Mouse (Mus musculus): Measurements from ENCODE around the gene Hoxd11.

Hoxd11 gene

DNA sequence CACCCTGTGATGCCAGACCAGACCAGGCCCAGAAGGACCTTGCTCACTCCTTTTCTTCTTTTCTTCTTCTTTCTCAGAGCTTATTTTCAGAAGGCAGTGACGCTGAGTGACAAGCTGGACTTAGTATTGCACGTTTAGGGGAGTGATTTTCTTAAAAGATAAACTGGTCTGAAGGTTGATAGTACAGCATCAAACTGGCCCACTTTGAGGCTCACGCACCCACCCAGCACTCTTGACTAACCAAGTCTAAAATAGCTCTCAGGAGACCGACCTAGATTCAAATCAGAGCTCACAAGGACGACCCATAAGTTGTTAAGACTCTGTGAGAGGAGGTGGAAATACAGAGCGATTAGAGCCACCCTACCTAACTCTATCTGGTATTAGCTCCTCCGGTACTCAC, 12.9 kb upstream of the Hoxd11 start:
- DNase-seq = no peak

DNA sequence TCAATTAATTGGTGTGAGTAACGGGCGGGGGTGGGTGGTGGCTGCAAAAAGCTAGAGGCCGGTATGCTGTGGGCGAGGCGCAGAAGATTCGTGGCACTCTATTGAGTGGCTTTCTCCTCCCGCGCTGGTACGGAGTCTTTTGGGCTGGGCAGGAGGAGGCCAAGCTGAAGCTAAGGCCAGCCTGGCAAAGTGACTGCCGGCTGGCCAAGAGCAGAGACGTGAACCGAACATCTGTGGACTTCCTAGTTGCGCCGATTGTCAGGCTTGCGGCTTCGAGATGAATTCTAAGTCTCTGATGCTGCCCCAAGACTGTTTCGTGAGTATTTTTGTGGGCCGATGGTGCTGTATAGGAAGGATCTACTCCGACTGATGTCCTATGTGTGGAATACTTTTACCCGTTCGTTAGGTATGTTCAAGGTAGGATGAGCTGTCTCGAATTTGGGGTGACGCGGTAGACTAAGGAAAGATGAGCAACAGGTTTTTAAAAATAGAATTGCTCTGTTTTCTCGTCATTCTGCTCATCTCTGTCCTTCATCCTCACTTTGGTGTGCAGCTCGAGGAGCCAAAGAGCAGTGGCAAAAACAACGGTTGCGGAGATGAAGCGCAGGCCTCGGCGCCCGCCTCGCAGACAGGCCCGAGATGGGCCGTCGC, 12.0 kb upstream of the Hoxd11 start:
- no peak for DNase-seq

GRCm38 (mm10) chr2:74667842-74668357, 11.5 kb upstream of the Hoxd11 start, which contains the start of gene Hoxd13:
Gene Hoxd13 (plus strand): TSS chr2:74668310.
- no peak for DNase-seq

GRCm38 (mm10) chr2:74668370-74669229, 10.8 kb upstream of the Hoxd11 start:
- DNase-seq = no peak

- DNase-seq = no peak
Measured at GRCm38 (mm10) chr2:74669230-74669578, 10.2 kb upstream of the Hoxd11 start.

- no peak for DNase-seq
Measured at GRCm38 (mm10) chr2:74669650-74670235, 9.6 kb upstream of the Hoxd11 start.

- DNase-seq = no peak
Measured at GRCm38 (mm10) chr2:74670632-74671188, 8.6 kb upstream of the Hoxd11 start.

- no peak for DNase-seq
Measured at GRCm38 (mm10) chr2:74671847-74672246, 7.5 kb upstream of the Hoxd11 start.

DNA sequence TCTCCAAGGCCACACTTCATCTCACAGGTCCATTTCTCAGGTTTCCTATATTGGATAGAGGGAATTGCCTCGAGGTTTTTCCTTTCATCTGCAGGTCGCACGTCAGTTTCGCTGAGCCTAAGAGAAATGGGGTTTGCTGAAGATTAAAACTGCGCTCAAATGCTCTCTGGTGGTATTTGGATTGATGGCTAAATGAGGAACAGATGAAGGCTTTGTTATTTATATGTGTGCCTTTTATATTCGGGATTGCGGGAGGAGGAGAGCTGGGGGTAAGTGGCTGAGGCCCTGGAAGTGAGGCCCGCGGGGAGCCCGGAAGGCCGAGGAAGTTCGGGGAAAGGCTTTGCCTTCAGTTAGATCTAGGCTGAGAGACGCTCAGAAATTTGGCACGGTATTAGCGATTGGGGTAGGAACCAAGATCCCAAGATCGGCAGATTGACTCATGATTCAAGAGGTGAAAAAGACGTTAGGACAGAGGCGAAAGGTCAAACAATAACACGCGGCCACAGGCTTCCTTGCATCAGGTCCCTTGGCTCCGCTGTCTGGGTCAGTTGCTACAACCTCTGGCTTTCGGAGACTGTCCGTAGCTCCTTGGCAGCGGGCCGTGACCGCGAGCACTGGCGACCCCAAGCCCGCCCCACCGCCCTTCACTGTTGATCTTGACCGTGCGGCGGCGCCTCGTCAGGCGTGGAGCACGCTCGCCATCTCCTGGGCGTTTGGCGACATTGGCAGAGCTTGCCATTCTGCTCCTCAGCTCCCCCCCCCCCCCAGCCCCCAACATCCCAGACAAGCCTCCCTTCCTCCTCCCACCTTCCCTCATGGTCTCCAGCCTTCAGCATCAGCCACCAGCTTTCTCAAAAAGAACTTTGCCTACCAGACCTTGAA, 6.6 kb upstream of the Hoxd11 start:
- DNase-seq = no peak

DNA sequence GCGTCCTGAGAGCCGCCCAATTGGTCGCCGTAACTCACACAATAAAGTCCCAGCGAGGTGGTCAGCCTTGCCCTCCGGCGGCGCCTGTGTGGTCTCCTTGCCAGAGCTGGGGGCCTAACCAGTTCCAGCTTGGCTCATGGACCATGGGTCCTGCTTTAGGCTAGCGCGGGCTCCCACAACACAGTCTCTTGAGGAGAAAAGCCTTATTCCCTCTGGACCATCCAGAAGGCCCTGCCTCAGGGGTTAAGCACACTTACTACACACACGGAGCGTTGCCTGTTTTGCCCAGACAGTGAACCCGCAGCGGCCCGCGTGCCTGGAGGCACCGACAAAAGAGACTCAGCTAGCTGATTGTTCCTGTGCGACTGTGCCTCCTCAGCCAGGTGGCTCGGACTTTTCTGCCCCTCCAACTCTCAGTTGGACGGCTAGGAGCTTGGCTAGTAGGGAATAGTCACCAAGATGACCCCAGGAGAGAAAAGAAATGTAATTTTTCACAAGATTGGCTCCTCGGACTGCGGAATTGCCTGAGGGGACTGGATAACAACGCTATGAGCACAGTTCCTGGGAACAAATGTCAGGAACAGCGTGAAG, 5.4 kb upstream of the Hoxd11 start:
- no peak for DNase-seq

DNA sequence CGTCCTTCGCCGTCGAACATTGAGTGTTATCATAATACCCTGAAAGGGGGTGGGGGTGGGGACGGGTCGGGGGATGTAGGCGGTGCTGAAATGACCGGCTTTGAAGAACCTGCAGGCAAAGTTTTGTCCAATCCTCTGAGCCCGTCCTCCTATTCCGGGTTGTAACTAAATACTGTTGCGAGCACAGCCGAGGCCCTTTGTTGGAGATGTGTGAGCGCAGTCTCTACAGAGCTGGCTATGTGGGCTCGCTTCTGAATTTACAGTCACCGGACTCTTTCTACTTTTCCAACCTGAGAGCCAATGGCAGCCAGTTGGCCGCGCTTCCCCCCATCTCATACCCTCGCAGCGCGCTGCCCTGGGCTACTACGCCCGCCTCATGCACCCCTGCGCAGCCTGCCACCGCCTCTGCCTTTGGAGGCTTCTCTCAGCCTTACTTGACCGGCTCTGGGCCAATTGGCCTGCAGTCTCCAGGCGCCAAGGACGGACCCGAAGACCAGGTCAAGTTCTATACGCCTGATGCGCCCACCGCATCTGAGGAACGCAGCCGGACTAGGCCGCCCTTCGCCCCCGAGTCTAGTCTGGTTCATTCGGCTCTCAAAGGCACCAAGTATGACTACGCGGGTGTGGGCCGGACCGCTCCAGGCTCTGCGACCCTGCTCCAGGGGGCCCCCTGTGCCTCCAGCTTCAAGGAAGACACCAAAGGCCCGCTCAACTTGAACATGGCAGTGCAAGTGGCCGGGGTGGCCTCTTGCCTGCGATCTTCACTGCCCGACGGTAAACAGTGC, 4.3 kb upstream of the Hoxd11 start, which contains the start of gene Hoxd12:
Gene Hoxd12, plus strand, starts transcription at position 133 of the 785 bp plus-strand sequence.
- DNase-seq = no peak

DNA sequence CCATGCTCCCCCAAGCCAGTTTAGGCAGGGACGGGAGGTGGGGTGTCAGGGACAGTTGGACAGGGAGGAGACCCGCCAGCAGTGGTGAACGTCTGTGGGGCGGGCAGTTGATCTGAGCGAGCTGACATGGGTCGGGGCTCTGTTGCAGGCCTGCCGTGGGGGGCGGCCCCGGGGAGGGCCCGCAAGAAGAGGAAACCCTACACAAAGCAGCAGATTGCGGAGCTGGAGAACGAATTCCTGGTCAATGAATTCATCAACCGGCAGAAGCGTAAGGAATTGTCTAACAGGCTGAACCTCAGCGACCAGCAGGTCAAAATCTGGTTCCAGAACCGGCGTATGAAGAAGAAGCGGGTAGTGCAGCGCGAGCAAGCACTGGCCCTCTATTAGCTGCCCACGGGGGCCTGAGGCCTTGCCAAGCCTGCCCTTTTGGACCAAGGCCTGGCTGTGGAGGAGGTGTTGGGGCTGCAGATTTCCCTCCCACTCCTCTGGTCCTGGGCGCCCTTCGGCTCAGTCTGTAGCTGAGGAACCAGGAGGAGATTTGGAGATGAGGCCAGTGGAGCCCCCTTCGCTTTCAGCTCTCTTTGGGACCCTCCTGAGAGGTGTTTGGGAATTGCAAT, 3.6 kb upstream of the Hoxd11 start:
- no peak for DNase-seq

GRCm38 (mm10) chr2:74676376-74677052, 2.8 kb upstream of the Hoxd11 start:
- no peak for DNase-seq

- DNase-seq = no peak
Measured at GRCm38 (mm10) chr2:74677106-74677505, 2.3 kb upstream of the Hoxd11 start.

GRCm38 (mm10) chr2:74679596-74679971, 227 bp downstream of the Hoxd11 start:
- no peak for DNase-seq

DNA sequence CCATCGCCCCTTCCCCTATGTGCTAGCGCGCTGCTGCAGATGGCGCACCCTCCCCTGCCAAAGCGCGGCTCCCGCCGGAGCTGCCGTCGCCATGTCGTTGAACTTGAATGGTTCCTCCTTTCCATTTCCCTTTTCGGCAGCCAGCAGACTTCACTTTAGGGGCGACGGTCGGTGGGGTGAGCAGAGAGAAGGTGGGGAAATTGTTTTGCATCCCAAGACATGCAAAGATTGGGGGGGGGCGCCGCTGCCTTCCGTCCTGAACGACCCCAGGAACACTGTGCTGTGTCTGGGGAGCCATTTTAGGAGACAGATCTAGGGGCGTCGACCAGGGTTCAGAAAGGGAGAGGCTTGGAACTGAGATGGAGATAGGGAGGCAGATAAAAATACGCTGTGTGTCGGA, 623 bp downstream of the Hoxd11 start:
- DNase-seq = no peak

DNA sequence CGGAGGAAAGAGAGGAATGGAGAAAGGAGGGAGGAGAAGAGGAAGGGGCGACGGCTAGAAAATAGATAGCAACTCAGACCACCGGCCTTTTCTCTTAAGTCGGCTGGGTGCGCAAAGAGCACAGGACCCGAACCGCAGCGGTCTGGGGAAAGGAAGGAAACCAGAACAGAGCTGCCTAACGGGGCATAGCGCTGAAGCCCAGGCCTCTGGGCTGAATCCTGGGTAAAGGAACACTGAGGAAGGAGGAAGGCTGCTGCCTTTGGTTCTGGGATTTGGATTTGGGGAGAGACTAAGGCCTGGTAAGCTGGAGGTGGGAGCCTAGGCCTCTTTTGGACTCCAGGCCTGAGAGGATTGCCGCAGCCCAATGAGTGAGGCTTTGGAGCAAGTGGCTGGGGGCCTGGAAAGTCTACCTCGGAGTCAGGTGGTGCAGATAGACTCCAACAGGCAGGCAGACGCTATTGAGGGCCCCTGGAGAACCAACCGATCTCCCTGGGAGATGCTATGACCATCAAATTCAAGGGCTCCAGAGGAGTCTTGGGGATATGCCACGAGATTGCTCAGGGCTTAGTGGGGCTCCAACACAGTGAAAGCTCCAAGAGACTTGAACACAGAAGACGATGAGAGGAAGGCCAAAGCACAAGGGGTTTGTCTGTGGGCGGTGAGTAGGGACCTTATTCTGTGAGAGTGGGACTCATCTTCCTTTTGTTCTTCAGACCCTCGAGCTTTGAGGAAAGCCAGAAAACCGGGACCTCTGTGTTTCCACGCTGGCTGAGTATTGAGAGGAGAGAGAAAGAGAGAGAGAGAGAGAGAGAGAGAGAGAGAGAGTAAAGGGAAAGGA, 1.4 kb downstream of the Hoxd11 start:
- no peak for DNase-seq

DNA sequence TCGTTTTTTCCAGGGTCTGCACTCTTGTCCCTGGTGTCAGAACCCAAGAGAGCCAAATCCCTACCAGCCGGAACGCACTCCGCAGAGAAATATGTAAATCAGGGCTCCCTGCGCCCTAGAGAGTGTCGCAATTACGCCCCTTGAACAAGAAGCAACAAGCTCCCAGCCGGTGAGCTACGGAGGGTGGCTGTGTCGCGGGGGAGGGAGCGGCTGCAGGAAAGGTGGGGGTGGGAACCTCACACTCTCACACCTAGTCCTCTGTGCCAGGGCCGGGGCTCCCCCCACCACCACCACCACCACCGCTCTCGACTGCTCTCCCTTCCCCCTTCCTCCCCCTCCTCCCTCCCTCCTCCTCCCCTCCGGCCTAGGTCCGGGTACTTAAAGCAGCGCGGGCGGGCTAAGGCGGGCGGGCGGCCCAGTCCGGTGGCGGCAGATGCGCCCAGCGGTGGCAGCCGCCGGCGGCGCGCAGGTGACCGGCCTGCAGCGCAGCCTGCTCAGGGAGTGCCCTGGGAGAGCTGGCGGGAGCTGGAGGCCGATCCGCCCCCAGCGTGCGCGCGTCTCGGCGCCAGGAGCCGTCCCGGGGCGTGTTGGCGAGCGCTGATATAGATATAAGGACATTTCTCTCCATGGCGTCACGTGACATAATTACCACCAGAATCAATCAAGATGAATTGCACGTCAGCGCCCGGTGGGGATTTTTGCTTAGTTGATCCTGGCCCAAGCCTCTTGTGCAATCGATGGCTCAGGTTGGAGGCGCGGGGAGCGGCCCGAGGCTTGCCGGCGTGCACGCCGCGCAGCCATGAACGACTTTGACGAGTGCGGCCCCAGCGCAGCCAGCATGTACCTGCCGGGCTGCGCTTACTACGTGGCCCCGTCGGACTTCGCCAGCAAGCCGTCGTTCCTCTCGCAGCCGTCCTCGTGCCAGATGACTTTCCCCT, 2.5 kb downstream of the Hoxd11 start:
- DNase-seq = no peak
